Mouse (Mus musculus): ENCODE measurements around the gene Etl4.
"Not testable (repeated sequence)": the region's sequence is repeated elsewhere in the genome, so short reads cannot be mapped to it uniquely, and the experiment has no call there.

GRCm38 (mm10) chr2:20668276-20669030 is 758.9 kb downstream of the Etl4 start:
- TF ChIP-seq EP300 (IDR thresholded peaks at IDR 0.05; ENCODE audit: insufficient read depth, low read depth, low read length); POLR2A (IDR thresholded peaks at IDR 0.05; ENCODE audit: insufficient read depth, low read length): not testable (repeated sequence)
